Mouse (Mus musculus): ENCODE measurements around the gene Kif17. TPM values are rescaled to one million over a fixed set of nuclear protein-coding genes. Genes with fewer than 3 reads are reported as not detected.

Gene Kif17
- polyA plus RNA-seq, 1 experiment from 2014 or later: 1.4 TPM

Small RNA genes lying within 50 kb of the gene (microRNA-seq; reads per million reads assigned to microRNA genes)
- gene Gm27646 (not detected), gene Mir7019 (2.1 reads per million, percentile 2 among the genes with 10 or more reads in this experiment)

Other genes starting within 250 kb of the Kif17 start
- gene Hp1bp3, start 34.1 kb upstream of the Kif17 start, polyA plus RNA-seq (2015; fragmentation: Nextera tagmentation; extraction: Ambion mirVana): 229 and 255 TPM in 2 replicates
- gene Sh2d5, start within 50 bp of the Kif17 start, polyA plus RNA-seq (2015; fragmentation: Nextera tagmentation; extraction: Ambion mirVana): 7.0 and 8.5 TPM in 2 replicates
- 192 and 200 TPM in 2 replicates for gene Ddost, start 54.3 kb downstream of the Kif17 start, polyA plus RNA-seq (2015; fragmentation: Nextera tagmentation; extraction: Ambion mirVana)
- gene Pink1, start 75.9 kb downstream of the Kif17 start, polyA plus RNA-seq (2015; fragmentation: Nextera tagmentation; extraction: Ambion mirVana): 79.8 and 89.2 TPM in 2 replicates
- gene Cda, start 117.6 kb downstream of the Kif17 start, polyA plus RNA-seq (2015; fragmentation: Nextera tagmentation; extraction: Ambion mirVana): 2.2 and 2.6 TPM in 2 replicates
- 1.1 and 1.3 TPM in 2 replicates for gene Fam43b, start 146.1 kb downstream of the Kif17 start, polyA plus RNA-seq (2015; fragmentation: Nextera tagmentation; extraction: Ambion mirVana)
- 18.3 and 19.9 TPM in 2 replicates for gene Mul1, start 184.2 kb downstream of the Kif17 start, polyA plus RNA-seq (2015; fragmentation: Nextera tagmentation; extraction: Ambion mirVana)
- 13.0 and 13.4 TPM in 2 replicates for gene Camk2n1, start 203.9 kb downstream of the Kif17 start, polyA plus RNA-seq (2015; fragmentation: Nextera tagmentation; extraction: Ambion mirVana)

Data from midbrain, embryonic 13.5 days (tissue).